Mouse (Mus musculus) testis, adult 2 months (tissue): ENCODE data around the gene Rxfp4. TPM values are rescaled to one million over a fixed set of nuclear protein-coding genes. Genes with fewer than 3 reads are reported as not detected.

Experiments used
- H3K27ac ChIP-seq: fragments of 200-500 bp; 2 replicates; pipeline ENCODE4 v1.5.1; 2012; ENCODE audit warnings: low read depth, low read length; ENCODE audit not compliant: control insufficient read depth, insufficient read depth
- H3K27me3 ChIP-seq: fragments of 200-500 bp; 2 replicates; pipeline ENCODE4 v1.6.1; 2012; ENCODE audit warnings: mild to moderate bottlenecking, low read length, moderate library complexity; ENCODE audit not compliant: control insufficient read depth, insufficient read depth
- H3K36me3 ChIP-seq: fragments of 200-500 bp; 2 replicates; pipeline ENCODE4 v1.6.1; 2012; ENCODE audit warnings: mild to moderate bottlenecking, low read length; ENCODE audit not compliant: control insufficient read depth, insufficient read depth
- H3K4me1 ChIP-seq: fragments of 200-500 bp; 2 replicates; pipeline ENCODE4 v1.6.1; 2012; ENCODE audit warnings: low read length; ENCODE audit not compliant: control insufficient read depth, insufficient read depth
- H3K4me3 ChIP-seq: fragments of 200-500 bp; 2 replicates; pipeline ENCODE4 v1.5.1; 2012; ENCODE audit warnings: low read depth, mild to moderate bottlenecking, low read length, moderate library complexity, mixed read lengths; ENCODE audit not compliant: control insufficient read depth
- CTCF ChIP-seq: fragments of 200-500 bp; IDR thresholded peaks from 2 replicates; pipeline ENCODE4 v1.5.1; 2012; ENCODE audit warnings: low read depth, mild to moderate bottlenecking, inconsistent platforms, low read length, moderate library complexity; ENCODE audit not compliant: control insufficient read depth, insufficient read depth, insufficient replicate concordance
- POLR2A ChIP-seq: fragments of 200-500 bp; IDR thresholded peaks from 2 replicates; pipeline ENCODE4 v1.6.1; 2012; ENCODE audit warnings: low read depth, mild to moderate bottlenecking, inconsistent platforms, low read length, moderate library complexity; ENCODE audit not compliant: control insufficient read depth
- polyA plus RNA-seq: library from polyadenylated mRNA; depleted of rRNA; stranded (reverse); fragments of >200 nt; gene quantifications from 2 replicates; pipeline ENCODE4 v1.2.3, GENCODE M21; 2012

Gene Rxfp4
- polyA plus RNA-seq, 1 experiment = not detected

GRCm38 (mm10) chr3:88647076-88647475 lies 5.9 kb downstream of the Rxfp4 start:
- Histone ChIP-seq H3K36me3 (no peaks in the 10 kb centered on the region), H3K27ac (no peak overlapping the region), H3K4me3 (no peak overlapping the region), H3K4me1 (peaks cover 4% of the 10 kb centered on the region; the same call in 1 of the 2 replicates), H3K27me3 (no peaks in the 10 kb centered on the region)
- no peak for TF ChIP-seq POLR2A

- no peak for TF ChIP-seq POLR2A
- no peak for TF ChIP-seq CTCF
- H3K36me3 ChIP-seq = no peaks in the 10 kb centered on the region
- no peak overlapping the region for H3K4me3 ChIP-seq
- H3K27ac ChIP-seq = no peak overlapping the region
- peaks cover 4% of the 10 kb centered on the region; the same call in 1 of the 2 replicates for H3K4me1 ChIP-seq
- no peaks in the 10 kb centered on the region for H3K27me3 ChIP-seq
Observed at GRCm38 (mm10) chr3:88646426-88646995, 6.4 kb downstream of the Rxfp4 start.

GRCm38 (mm10) chr3:88645937-88646336 lies 7.0 kb downstream of the Rxfp4 start:
- TF ChIP-seq POLR2A = no peak
- TF ChIP-seq CTCF = no peak
- Histone ChIP-seq H3K4me1 (peaks cover 4% of the 10 kb centered on the region; the same call in 1 of the 2 replicates), H3K36me3 (no peaks in the 10 kb centered on the region), H3K27me3 (no peaks in the 10 kb centered on the region), H3K4me3 (no peak overlapping the region), H3K27ac (no peak overlapping the region)

- no peaks in the 10 kb centered on the region for H3K27me3 ChIP-seq
- peaks cover 4% of the 10 kb centered on the region; the same call in 1 of the 2 replicates for H3K4me1 ChIP-seq
- no peak overlapping the region for H3K27ac ChIP-seq
- no peaks in the 10 kb centered on the region for H3K36me3 ChIP-seq
- H3K4me3 ChIP-seq = no peak overlapping the region
- no peak for TF ChIP-seq POLR2A
- no peak for TF ChIP-seq CTCF
Observed at GRCm38 (mm10) chr3:88643078-88643477, 9.9 kb downstream of the Rxfp4 start.

- TF ChIP-seq CTCF = no peak
- no peak for TF ChIP-seq POLR2A
- H3K36me3 ChIP-seq = no peaks in the 10 kb centered on the region
Observed at GRCm38 (mm10) chr3:88640676-88641075, 12.3 kb downstream of the Rxfp4 start.

GRCm38 (mm10) chr3:88639239-88639638 lies 13.7 kb downstream of the Rxfp4 start:
- TF ChIP-seq POLR2A (no peak), CTCF (no peak)
- Histone ChIP-seq H3K27ac (no peak overlapping the region), H3K36me3 (no peaks in the 10 kb centered on the region), H3K4me3 (no peak overlapping the region), H3K4me1 (peaks cover 4% of the 10 kb centered on the region; the same call in 1 of the 2 replicates), H3K27me3 (no peaks in the 10 kb centered on the region)

More at GRCm38 (mm10) chr3:88640676-88641075, 12.3 kb downstream of the Rxfp4 start:
- Histone ChIP-seq H3K27ac (no peak overlapping the region), H3K4me1 (peaks cover 4% of the 10 kb centered on the region; the same call in 1 of the 2 replicates), H3K27me3 (no peaks in the 10 kb centered on the region), H3K4me3 (no peak overlapping the region)

GRCm38 (mm10) chr3:88637134-88637533 lies 15.8 kb downstream of the Rxfp4 start:
- TF ChIP-seq POLR2A (no peak), CTCF (no peak)
- no peaks in the 10 kb centered on the region for H3K27me3 ChIP-seq
- no peak overlapping the region for H3K4me3 ChIP-seq
- no peak overlapping the region for H3K27ac ChIP-seq
- no peaks in the 10 kb centered on the region for H3K4me1 ChIP-seq
- no peaks in the 10 kb centered on the region for H3K36me3 ChIP-seq
